Mouse (Mus musculus) stomach, embryonic 16.5 days (tissue): Measurements from ENCODE around the gene Oas1c. TPM values are rescaled to one million over a fixed set of nuclear protein-coding genes. Genes with fewer than 3 reads are reported as not detected.
"Not testable (repeated sequence)": the region's sequence is repeated elsewhere in the genome, so short reads cannot be mapped to it uniquely, and the experiment has no call there.

ENCODE experiments used
- ATAC-seq: fragments of 200-750 bp; cut with Nextera tagmentation; 2 replicates; pipeline ENCODE4 v1.8.0; 2017; ENCODE audit warnings: moderate number of reproducible peaks, moderate TSS enrichment; ENCODE audit not compliant: insufficient read depth, low FRiP score
- H3K27ac ChIP-seq: fragments of 300-500 bp; sonication (generic); 2 replicates; pipeline ENCODE4 v1.5.1; 2014; ENCODE audit warnings: low read length
- H3K27me3 ChIP-seq: fragments of 300-500 bp; sonication (generic); 2 replicates; pipeline ENCODE4 v1.6.1; 2014; ENCODE audit warnings: low read length, control low read depth, mixed read lengths; ENCODE audit not compliant: control insufficient read depth, insufficient read depth
- H3K36me3 ChIP-seq: fragments of 300-500 bp; sonication (generic); 2 replicates; pipeline ENCODE4 v1.6.1; 2014; ENCODE audit warnings: low read length; ENCODE audit not compliant: control insufficient read depth, insufficient read depth
- H3K4me1 ChIP-seq: fragments of 300-500 bp; sonication (generic); 2 replicates; pipeline ENCODE4 v1.6.1; 2014; ENCODE audit warnings: low read length, control low read depth, mixed read lengths; ENCODE audit not compliant: control insufficient read depth, insufficient read depth
- H3K4me2 ChIP-seq: fragments of 300-500 bp; sonication (generic); 2 replicates; pipeline ENCODE4 v1.6.1; 2014; ENCODE audit warnings: low read depth, low read length, mixed read lengths
- H3K4me3 ChIP-seq: fragments of 300-500 bp; sonication (generic); replicated peaks from 2 replicates; pipeline ENCODE4 v1.5.1; 2014; ENCODE audit warnings: mild to moderate bottlenecking, low read length
- H3K9ac ChIP-seq: fragments of 300-500 bp; sonication (generic); 2 replicates; pipeline ENCODE4 v1.6.1; 2014; ENCODE audit warnings: low read length
- H3K9me3 ChIP-seq: fragments of 300-500 bp; sonication (generic); replicated peaks from 2 replicates; pipeline ENCODE4 v1.6.1; 2016; ENCODE audit warnings: low read length, control low read depth; ENCODE audit not compliant: control insufficient read depth
- WGBS: fragments of 180-500 bp; shearing (Covaris S2); extraction: QIAGEN DNeasy Blood & Tissue Kit; methylation state at CpG from one replicate; pipeline ENCODE4 v1.1.7; 2014; 5-methylcytosine and 5-hydroxymethylcytosine counted together
- polyA plus RNA-seq: library from polyadenylated mRNA; unstranded; fragments of >200 nt; fragmentation: Nextera tagmentation; extraction: Ambion mirVana; gene quantifications from 2 replicates; pipeline ENCODE4 v1.2.1, GENCODE M21; 2015

Oas1c gene
- polyA plus RNA-seq, 1 experiment from 2014 or later = 0.65 TPM

GRCm38 (mm10) chr5:120795480-120796034 lies 16.8 kb downstream of the Oas1c start, which contains the start of gene Oas1e:
Gene Oas1e (minus strand): TSS chr5:120795530.
- not testable (repeated sequence) for H3K4me1 ChIP-seq, H3K9me3 ChIP-seq, H3K36me3 ChIP-seq, H3K4me3 ChIP-seq, H3K4me2 ChIP-seq, ATAC-seq, H3K27me3 ChIP-seq, H3K9ac ChIP-seq, H3K27ac ChIP-seq
- 62% methylated on average over 9 of the region's 9 CpGs for WGBS

- H3K4me2 ChIP-seq = no peak overlapping the region
- no peaks in the 10 kb centered on the region for H3K9me3 ChIP-seq
- H3K9ac ChIP-seq = no peak overlapping the region
- H3K36me3 ChIP-seq = no peaks in the 10 kb centered on the region
- no peak overlapping the region for H3K27ac ChIP-seq
- no peaks in the 10 kb centered on the region for H3K27me3 ChIP-seq
- no peaks in the 10 kb centered on the region for H3K4me1 ChIP-seq
- WGBS = 23% methylated on average over 2 of the region's 2 CpGs
- no peak overlapping the region for H3K4me3 ChIP-seq
- no peak for ATAC-seq
Measured at GRCm38 (mm10) chr5:120793043-120793442, 19.3 kb downstream of the Oas1c start.

GRCm38 (mm10) chr5:120787042-120787441 lies 25.3 kb downstream of the Oas1c start:
- WGBS = 45% methylated on average over 3 of the region's 3 CpGs
- Histone ChIP-seq H3K4me1 (no peaks in the 10 kb centered on the region), H3K4me3 (no peak overlapping the region), H3K9me3 (no peaks in the 10 kb centered on the region), H3K9ac (no peak overlapping the region), H3K27me3 (no peaks in the 10 kb centered on the region), H3K4me2 (no peak overlapping the region), H3K27ac (no peak overlapping the region), H3K36me3 (no peaks in the 10 kb centered on the region)
- no peak for ATAC-seq

GRCm38 (mm10) chr5:120782446-120782845 lies 29.9 kb downstream of the Oas1c start:
- no peak for ATAC-seq
- H3K27me3 ChIP-seq = no peaks in the 10 kb centered on the region
- no peak overlapping the region for H3K4me3 ChIP-seq
- no peak overlapping the region for H3K4me2 ChIP-seq
- H3K36me3 ChIP-seq = no peaks in the 10 kb centered on the region
- no peak overlapping the region for H3K27ac ChIP-seq
- H3K4me1 ChIP-seq = no peaks in the 10 kb centered on the region
- no peak overlapping the region for H3K9ac ChIP-seq
- H3K9me3 ChIP-seq = no peaks in the 10 kb centered on the region
- 67% methylated on average over 2 of the region's 2 CpGs for WGBS

- 100% methylated on average over 1 of the region's 1 CpGs for WGBS
Measured at GRCm38 (mm10) chr5:120781646-120782045, 30.7 kb downstream of the Oas1c start.

GRCm38 (mm10) chr5:120779922-120780321 lies 32.4 kb downstream of the Oas1c start:
- Histone ChIP-seq H3K4me3 (no peak overlapping the region), H3K36me3 (no peaks in the 10 kb centered on the region), H3K27me3 (no peaks in the 10 kb centered on the region), H3K27ac (no peak overlapping the region), H3K4me2 (no peak overlapping the region), H3K4me1 (no peaks in the 10 kb centered on the region), H3K9me3 (no peaks in the 10 kb centered on the region), H3K9ac (no peak overlapping the region)
- no peak for ATAC-seq
- 25% methylated on average over 3 of the region's 3 CpGs for WGBS

More at GRCm38 (mm10) chr5:120781646-120782045, 30.7 kb downstream of the Oas1c start:
- H3K4me1 ChIP-seq = no peaks in the 10 kb centered on the region
- no peaks in the 10 kb centered on the region for H3K27me3 ChIP-seq
- H3K4me3 ChIP-seq = no peak overlapping the region
- no peaks in the 10 kb centered on the region for H3K9me3 ChIP-seq
- no peak overlapping the region for H3K9ac ChIP-seq
- H3K36me3 ChIP-seq = no peaks in the 10 kb centered on the region
- ATAC-seq = no peak
- H3K4me2 ChIP-seq = no peak overlapping the region
- no peak overlapping the region for H3K27ac ChIP-seq

GRCm38 (mm10) chr5:120778941-120779340 lies 33.4 kb downstream of the Oas1c start:
- Histone ChIP-seq H3K36me3 (no peaks in the 10 kb centered on the region), H3K4me3 (no peak overlapping the region), H3K4me1 (no peaks in the 10 kb centered on the region), H3K27me3 (no peaks in the 10 kb centered on the region), H3K27ac (no peak overlapping the region), H3K9ac (no peak overlapping the region), H3K9me3 (no peaks in the 10 kb centered on the region), H3K4me2 (no peak overlapping the region)
- no peak for ATAC-seq
- whole genome bisulfite sequencing = 62% methylated on average over 2 of the region's 2 CpGs

- WGBS = 66% methylated on average over 9 of the region's 9 CpGs
- Histone ChIP-seq H3K4me1 (no peaks in the 10 kb centered on the region), H3K9ac (no peak within 1 kb of the TSS), H3K27me3 (no peaks in the 10 kb centered on the region), H3K4me2 (no peak within 1 kb of the TSS), H3K9me3 (no peaks in the 10 kb centered on the region), H3K36me3 (no peaks in the 10 kb centered on the region), H3K27ac (no peak within 1 kb of the TSS), H3K4me3 (no peak within 1 kb of the TSS)
- ATAC-seq = no peak
Measured at GRCm38 (mm10) chr5:120777478-120777877, 34.8 kb downstream of the Oas1c start, which contains the start of gene Oas3. Gene Oas3 (minus strand): TSS chr5:120777661.

GRCm38 (mm10) chr5:120776801-120777200 lies 35.5 kb downstream of the Oas1c start:
- Histone ChIP-seq H3K27ac (no peak overlapping the region), H3K27me3 (no peaks in the 10 kb centered on the region)
- 82% methylated on average over 5 of the region's 5 CpGs for WGBS

More at GRCm38 (mm10) chr5:120776801-120777200, 35.5 kb downstream of the Oas1c start:
- Histone ChIP-seq H3K4me2 (no peak overlapping the region), H3K36me3 (no peaks in the 10 kb centered on the region), H3K9me3 (no peaks in the 10 kb centered on the region), H3K4me3 (no peak overlapping the region), H3K9ac (no peak overlapping the region), H3K4me1 (no peaks in the 10 kb centered on the region)
- no peak for ATAC-seq
